Mouse (Mus musculus) adrenal gland, postnatal 25 days (tissue): ENCODE data around the gene Hcar2. TPM values are rescaled to one million over a fixed set of nuclear protein-coding genes. Genes with fewer than 3 reads are reported as not detected.

ENCODE experiments used
- DNase-seq: peaks from one replicate; pipeline ENCODE4 v3.0.0; 2021; ENCODE audit warnings: mixed read lengths
- long read RNA-seq: library from polyadenylated mRNA; stranded (forward); transcript quantifications from one replicate; pipeline ENCODE4 v2.0.0, GENCODE M21; 2021
- total RNA-seq: library from RNA; stranded (reverse); gene quantifications from 2 replicates; pipeline ENCODE4 v1.2.3, GENCODE M21; 2021

Gene Hcar2
- 0.48 and 1.4 TPM in 2 replicates for total RNA-seq
- long read RNA-seq = 0 reads

- DNase-seq = no peak
Measured at GRCm38 (mm10) chr5:123865365-123865764, at the start of gene Hcar2. TSS of gene Hcar2 (minus strand) at chr5:123865499.

GRCm38 (mm10) chr5:123914852-123915251, 49.6 kb upstream of the Hcar2 start:
- DNase-seq = peak; percentile 35

GRCm38 (mm10) chr5:123907631-123907977, 42.3 kb upstream of the Hcar2 start:
- no peak for DNase-seq

DNA sequence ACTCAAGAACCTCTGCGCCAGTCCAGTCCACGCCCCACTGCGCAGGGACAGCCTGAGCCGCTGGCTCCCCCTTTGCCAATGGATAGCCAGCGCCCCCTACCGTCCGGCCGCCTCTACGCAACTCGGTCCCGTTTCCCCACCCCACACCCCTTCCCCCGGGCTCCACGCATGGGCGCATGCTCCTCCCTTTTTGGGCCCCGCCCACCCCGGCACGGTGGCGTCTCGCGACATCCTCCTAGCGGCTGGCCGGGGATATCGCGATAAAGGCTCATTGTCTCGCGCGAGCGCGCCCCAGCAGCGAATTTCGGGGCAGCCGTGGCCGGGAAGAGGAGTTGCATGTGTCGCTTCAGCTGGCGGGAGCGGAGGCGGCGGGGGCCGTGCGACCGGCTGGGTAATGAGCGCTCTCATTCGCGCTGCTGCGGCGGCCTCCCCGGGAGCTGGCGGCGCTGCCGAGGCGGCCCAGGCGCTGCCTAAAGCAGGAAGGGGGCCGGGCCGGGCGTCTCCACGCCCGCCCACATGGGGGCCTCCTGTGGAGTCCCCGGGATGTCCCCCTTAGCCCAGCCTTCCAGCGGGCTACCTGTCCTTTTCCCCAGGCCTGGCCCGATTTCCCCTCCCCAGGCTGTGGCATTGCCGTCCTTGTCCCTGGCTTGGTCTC, 41.8 kb upstream of the Hcar2 start, which contains the start of gene Denr:
Gene Denr (plus strand): TSS at position 200 of the 655 bp plus-strand sequence.
- peak; percentile 100 for DNase-seq

- no peak for DNase-seq
Measured at GRCm38 (mm10) chr5:123906146-123906975, 41.1 kb upstream of the Hcar2 start.

- DNase-seq = no peak
Measured at GRCm38 (mm10) chr5:123904059-123904672, 38.9 kb upstream of the Hcar2 start.

- DNase-seq = no peak
Measured at GRCm38 (mm10) chr5:123897352-123897751, 32.1 kb upstream of the Hcar2 start.

DNA sequence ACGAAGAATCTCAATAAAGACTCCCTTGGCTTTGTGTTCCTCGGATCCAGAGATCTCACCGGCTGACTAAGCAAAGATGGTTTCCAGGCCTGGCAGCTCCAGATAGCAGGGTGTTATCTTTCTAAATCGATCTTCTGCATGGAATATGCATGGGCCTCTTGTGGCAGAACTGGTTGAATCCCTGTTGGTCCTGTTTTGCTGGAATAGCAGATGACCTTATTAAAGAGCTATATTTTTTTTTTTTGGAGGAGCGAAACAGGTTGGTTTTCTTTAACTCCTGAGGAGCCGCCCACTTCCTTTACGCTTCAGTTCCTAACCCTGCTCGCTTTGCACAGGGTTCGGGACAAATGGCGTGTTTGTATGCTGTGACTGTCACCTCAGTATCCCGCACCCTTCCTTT, 31.1 kb upstream of the Hcar2 start:
- no peak for DNase-seq

- no peak for DNase-seq
Measured at GRCm38 (mm10) chr5:123893520-123893919, 28.2 kb upstream of the Hcar2 start.

DNA sequence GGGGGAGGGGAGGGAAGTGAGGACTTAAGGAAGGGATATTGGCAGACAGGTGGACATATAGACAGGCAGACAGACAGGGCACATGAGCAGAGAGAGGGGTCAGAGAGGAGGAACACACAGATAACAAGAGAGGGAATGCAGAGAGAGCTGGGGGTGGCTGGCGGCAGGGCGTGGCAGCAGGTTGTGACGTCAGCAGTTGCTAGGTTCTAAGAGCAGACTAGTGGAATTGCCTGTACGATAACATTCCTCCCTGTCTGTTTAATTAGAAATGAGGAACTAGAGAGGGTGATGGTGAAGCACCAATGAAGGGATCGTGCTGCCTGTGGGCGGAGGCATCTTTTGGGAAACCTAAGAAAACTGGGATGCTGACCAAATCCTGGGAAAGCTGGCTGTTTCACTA, 26.4 kb upstream of the Hcar2 start:
- DNase-seq = no peak

GRCm38 (mm10) chr5:123890987-123891386, 25.7 kb upstream of the Hcar2 start:
- no peak for DNase-seq

GRCm38 (mm10) chr5:123890312-123890711, 25.0 kb upstream of the Hcar2 start:
- no peak for DNase-seq

- no peak for DNase-seq
Measured at GRCm38 (mm10) chr5:123886365-123886764, 21.1 kb upstream of the Hcar2 start.

DNA sequence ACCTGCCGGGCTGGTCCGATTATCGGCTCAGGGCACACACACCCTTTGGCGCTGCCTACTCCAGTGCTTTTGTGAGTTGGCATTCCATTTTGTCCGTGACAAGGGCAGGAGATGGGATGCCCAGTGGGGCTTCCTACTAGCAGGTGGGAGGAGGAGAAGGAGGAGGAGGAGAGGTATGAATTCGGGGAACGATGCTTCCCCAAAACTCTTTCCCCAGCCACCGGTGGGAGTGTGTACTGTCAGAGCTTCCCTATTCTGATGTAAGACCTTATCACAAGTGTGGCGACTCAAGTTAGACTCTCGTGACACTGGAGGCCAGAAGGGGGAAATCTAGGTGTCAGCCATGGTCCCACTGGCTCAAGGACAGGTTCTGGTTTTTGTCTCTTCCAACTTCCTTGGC, 19.0 kb upstream of the Hcar2 start:
- DNase-seq = no peak

DNA sequence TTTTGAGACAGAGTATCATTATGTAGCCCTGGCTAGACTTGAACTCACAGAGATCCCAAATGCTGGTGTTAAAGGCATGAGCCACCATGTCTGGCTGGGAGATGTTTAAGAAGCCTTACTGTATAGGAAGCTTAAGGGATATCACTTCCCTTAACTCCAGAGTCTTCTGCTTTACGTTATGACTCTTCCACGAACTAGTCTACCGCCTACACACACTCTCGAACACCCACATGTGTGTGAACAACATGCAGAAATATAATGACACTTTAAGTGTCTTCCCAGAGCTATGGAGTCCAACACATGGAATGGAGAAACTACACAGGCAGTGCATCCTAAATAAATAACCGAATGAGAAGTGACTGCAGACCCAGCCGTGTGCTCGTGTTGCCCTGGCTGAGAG, 18.6 kb upstream of the Hcar2 start:
- DNase-seq = no peak

- no peak for DNase-seq
Measured at GRCm38 (mm10) chr5:123880778-123881177, 15.5 kb upstream of the Hcar2 start.

DNA sequence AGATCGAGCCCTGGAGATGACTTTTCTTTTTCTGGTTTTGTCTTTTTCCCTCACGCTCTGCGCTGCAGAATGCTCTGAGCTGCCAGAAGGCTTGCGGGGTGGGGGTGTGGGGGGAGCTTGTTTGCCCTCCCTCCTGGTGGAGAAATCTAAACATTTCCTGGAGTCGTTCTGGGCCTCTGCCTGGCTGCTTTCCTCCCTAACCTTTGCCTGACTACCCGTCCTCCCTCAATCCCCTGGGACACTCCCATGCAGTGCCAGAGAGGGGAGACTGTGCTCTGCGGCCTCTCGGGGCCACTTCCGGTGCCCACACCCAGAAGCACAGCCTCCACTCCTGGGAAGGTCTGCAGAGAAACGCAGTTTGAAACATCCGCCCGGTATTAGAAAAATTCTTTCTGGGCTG, 14.6 kb upstream of the Hcar2 start, which contains the start of gene Hcar1:
Gene Hcar1 (minus strand): TSS at position 93 of the 400 bp plus-strand sequence.
- DNase-seq = peak; percentile 21

DNA sequence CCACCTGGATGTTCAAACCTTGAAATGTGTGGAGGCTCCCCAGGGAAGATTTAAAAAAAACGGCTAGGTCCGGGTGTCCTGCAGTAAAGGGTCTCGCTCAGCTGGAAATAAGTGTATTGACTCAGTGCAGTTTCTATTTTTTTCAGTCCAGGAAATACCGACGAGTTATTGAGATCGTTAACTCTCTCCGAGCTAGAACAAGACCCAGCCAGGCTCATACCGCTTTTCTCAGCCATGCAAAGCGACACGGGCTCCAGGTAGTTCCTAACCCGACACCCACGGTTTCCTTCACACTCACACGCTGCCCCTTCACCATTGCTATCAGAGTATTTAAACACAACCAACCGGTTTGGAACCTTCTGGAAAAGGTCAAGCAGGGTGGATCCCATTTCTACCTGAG, 12.8 kb upstream of the Hcar2 start:
- no peak for DNase-seq

DNA sequence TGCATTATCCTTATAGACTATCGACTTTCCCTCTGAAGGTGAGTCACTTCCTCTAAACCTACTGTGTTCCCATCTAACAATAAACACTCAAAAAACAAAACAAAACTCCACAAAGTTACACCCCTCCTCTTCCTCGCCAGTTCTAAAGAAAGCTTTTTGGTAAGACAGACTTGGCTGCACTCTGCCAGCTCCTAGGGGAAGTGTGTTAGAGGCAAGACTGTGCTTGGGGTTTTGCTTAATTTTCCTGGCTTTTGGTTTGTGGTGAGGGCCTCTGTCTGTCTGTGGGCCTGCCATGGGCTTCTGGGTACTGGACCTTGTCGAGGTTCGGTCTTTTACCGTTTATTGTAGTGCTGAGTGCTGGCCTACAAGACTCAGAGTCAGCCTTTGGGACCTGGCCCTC, 8.9 kb upstream of the Hcar2 start:
- DNase-seq = no peak

DNA sequence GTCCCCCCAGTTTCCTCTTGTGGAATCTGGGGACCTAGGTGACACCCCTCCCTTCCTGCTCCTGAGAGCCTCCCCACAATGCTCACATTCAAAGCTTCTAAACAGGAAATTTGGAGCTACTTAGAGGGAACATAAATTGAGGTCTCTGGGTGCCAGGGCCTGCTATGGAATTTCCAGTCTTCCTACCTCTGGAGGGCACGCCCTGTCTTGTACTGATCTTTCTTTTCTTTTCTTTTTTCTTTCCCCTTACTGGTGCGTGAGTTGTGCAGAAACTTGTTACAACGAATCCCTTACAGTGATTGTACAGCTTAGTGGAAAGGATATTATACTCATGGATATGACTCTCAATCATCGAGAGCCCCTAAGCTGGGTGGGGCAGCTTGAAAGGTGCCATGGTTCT, 4.3 kb upstream of the Hcar2 start:
- DNase-seq = no peak

- DNase-seq = no peak
Measured at GRCm38 (mm10) chr5:123866457-123866856, 1.2 kb upstream of the Hcar2 start.

DNA sequence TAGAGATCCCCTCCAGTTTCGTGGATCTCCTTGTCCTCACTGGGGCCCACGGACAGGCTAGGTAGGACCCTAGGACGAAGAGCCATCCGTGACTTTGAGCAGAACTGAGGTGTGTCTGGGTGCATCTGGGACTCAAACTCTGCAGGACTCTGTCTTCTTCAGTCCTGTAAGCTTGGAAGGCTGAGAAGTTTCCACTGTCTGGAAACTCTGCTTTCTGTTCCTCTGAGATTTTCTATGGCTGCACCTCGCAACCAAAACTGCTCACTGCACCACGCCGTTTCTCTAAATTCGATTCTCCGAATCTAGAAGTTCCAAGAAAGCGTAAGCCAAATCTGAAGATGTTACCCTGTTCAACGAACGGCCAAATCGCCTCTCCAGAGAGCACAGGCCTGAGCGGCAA, 1.4 kb downstream of the Hcar2 start:
- no peak for DNase-seq
